Mouse (Mus musculus) ovary, adult 10 weeks (tissue): Measurements from ENCODE around the gene Ndp. TPM values are rescaled to one million over a fixed set of nuclear protein-coding genes. Genes with fewer than 3 reads are reported as not detected.

Source experiments
- polyA plus RNA-seq: library from polyadenylated mRNA; stranded (reverse); fragments of 350-450 nt; fragmentation: Illumina TruSeq; extraction: RNeasy Lipid Tissue Mini Kit (QIAGEN cat#74804); gene quantifications from one replicate; pipeline ENCODE4 v1.2.3, GENCODE M21; 2014

Gene Ndp
- 3.3 TPM for polyA plus RNA-seq

DNA sequence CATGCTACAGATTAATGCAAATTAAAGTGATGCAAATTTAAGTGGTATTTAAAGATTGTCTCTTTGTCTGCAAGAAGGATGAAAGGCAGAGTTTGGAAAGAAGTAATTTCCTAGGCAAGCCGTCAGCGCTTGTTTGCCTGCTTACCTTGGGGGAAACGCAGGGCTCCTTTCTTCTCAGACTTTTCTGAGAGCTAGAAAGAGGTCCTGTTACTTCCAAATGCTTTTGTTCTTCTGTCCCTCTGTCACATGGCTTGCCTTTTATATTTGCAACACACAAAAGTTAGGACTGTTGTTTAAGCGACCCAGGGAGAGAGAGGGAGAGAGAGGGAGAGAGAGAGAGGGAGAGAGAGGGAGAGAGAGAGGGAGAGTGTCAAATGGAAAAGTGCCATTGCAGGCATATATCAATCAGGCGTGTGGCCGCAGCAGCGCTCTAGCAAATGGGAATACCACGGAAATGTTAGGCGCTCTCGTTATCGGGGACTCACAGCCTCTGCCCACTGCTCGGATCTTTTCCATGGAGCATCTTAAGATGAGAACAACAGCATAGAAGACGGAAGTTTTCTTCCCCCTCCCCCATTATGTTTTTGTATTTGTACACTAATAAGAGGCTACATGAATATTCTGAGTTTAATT is at the start of gene Ndp:
Ndp (minus strand) TSS at position 534 of the 633 bp plus-strand sequence.

Other genes starting within 250 kb of the Ndp start
- gene Maob, start 94.4 kb downstream of the Ndp start, polyA plus RNA-seq: 47.0 TPM